Mouse (Mus musculus): ENCODE results near the gene Gcn1l1. TPM values are rescaled to one million over a fixed set of nuclear protein-coding genes. Genes with fewer than 3 reads are reported as not detected.
A peak's percentile ranks its signal among the peaks of the same experiment; 100 is the strongest.
"Not testable (repeated sequence)": the region's sequence is repeated elsewhere in the genome, so short reads cannot be mapped to it uniquely, and the experiment has no call there.

Gcn1l1 gene
- polyA plus RNA-seq (2016; fragmentation: Nextera tagmentation; extraction: Ambion mirVana): 47.8 and 49.8 TPM in 2 replicates

GRCm38 (mm10) chr5:115564737-115565393 is at the start of gene Gcn1l1:
TSS of gene Gcn1l1 (plus strand) at chr5:115565254.
- H3K4me3 ChIP-seq: peak within 1 kb of the TSS; percentile 99
- peak within 1 kb of the TSS; percentile 93 for H3K27ac ChIP-seq
- no peaks in the 10 kb centered on the region for H3K9me3 ChIP-seq
- 6% methylated on average over 55 of the region's 55 CpGs for WGBS
- peak; percentile 90 for DNase-seq (ENCODE audit: low spot score)
- H3K36me3 ChIP-seq: peaks cover 44% of the 10 kb centered on the region
- peaks cover 51% of the 10 kb centered on the region for H3K4me1 ChIP-seq
- no peaks in the 10 kb centered on the region for H3K27me3 ChIP-seq (ENCODE audit: insufficient read depth, poor library complexity, severe bottlenecking)

- Histone ChIP-seq H3K9me3 (no peaks in the 10 kb centered on the region), H3K36me3 (peaks cover 19% of the 10 kb centered on the region), H3K27me3 (ENCODE audit: insufficient read depth, poor library complexity, severe bottlenecking) (no peaks in the 10 kb centered on the region), H3K4me1 (peaks cover 55% of the 10 kb centered on the region), H3K27ac (peak overlapping the region; percentile 85), H3K4me3 (0 out of 2 replicates have a peak overlapping the region, but pooled peaks have one; percentile 9)
- DNase-seq (ENCODE audit: low spot score): no peak
- 68% methylated on average over 32 of the region's 32 CpGs for WGBS
These were observed 48.8 kb upstream of the Gcn1l1 start for GRCm38 (mm10) chr5:115516081-115516907.

DNA sequence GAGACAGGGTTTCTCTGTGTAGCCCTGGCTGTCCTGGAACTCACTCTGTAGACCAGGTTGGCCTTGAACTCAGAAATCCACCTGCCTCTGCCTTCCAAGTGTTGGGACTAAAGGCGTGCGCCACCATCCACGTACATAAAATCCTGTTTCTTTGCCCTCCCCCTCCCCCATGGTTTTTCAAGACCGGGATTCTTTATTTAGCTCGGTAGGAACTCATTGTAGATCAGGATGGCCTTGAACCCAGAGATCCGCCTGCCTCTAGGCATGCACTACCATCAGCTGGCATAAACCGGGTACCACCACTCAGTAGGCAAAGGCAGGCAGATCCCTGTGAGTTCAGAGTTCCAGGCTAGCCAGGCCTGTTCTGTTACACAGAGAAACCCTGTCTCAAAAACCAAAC is 48.1 kb upstream of the Gcn1l1 start:
- Histone ChIP-seq H3K36me3 (peaks cover 19% of the 10 kb centered on the region), H3K9me3 (no peaks in the 10 kb centered on the region), H3K27me3 (ENCODE audit: insufficient read depth, poor library complexity, severe bottlenecking) (no peaks in the 10 kb centered on the region), H3K27ac (no peak overlapping the region; the same call in 1 of the 2 replicates), H3K4me3 (no peak overlapping the region), H3K4me1 (peaks cover 56% of the 10 kb centered on the region)
- WGBS: 84% methylated on average over 7 of the region's 7 CpGs
- DNase-seq (ENCODE audit: low spot score): no peak

DNA sequence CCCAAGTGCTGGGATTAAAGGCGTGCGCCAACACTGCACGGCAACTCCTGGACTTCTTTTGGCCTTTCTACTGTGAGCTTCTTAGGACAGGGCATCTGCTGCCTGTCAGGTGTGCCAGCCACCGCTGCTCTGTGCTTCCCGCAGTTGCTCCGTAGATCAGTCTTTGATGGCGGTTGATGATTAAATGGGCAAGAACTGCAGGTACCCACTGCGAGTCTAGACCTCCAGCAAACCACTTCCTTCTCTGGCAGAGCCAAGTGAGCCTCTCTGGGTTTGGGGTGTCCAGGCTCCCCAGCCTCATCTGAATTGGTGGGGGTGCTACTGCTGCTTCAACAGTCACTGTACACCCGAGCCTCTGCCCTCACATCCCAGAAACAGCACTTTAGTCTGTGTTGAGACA is 47.6 kb upstream of the Gcn1l1 start:
- peaks cover 19% of the 10 kb centered on the region for H3K36me3 ChIP-seq
- H3K4me1 ChIP-seq: peaks cover 60% of the 10 kb centered on the region
- H3K27me3 ChIP-seq (ENCODE audit: insufficient read depth, poor library complexity, severe bottlenecking): no peaks in the 10 kb centered on the region
- no peak overlapping the region for H3K4me3 ChIP-seq
- no peak overlapping the region for H3K27ac ChIP-seq
- H3K9me3 ChIP-seq: no peaks in the 10 kb centered on the region
- WGBS: 93% methylated on average over 9 of the region's 9 CpGs
- DNase-seq (ENCODE audit: low spot score): no peak

- Histone ChIP-seq H3K4me1 (peaks cover 67% of the 10 kb centered on the region), H3K36me3 (peaks cover 16% of the 10 kb centered on the region)
- not testable (repeated sequence) for H3K4me3 ChIP-seq; DNase-seq (ENCODE audit: low spot score); H3K27me3 ChIP-seq (ENCODE audit: insufficient read depth, poor library complexity, severe bottlenecking); H3K27ac ChIP-seq; H3K9me3 ChIP-seq
- 97% methylated on average over 7 of the region's 8 CpGs for WGBS
These were observed 46.8 kb upstream of the Gcn1l1 start for GRCm38 (mm10) chr5:115518214-115518613.

DNA sequence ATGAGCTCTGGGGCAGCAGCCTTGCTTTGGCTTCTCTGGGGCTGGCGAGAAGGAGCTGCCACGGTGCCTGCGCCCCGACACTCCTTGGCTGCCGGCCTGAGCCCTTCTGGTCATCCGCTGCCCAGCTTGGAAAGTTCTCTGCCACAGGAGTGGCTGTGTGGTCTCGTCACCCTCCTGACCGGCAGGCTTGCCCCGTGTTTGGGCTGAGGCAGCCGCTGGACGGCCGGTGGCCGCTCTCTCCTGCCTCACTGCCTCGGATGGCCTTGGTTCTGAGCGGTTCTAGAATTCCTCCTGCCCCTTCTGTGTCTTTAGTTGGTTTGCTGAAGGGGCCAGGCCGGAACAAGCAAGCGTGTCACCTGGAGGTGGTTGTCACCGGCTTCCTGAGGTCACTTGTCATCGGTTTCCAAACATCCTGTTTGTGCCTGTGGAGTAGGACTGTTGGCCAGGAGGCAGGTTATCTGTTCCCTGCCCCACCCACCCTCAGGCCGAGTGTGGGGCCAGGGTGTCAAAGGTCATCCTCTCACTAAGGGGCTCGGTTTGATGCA is 44.7 kb upstream of the Gcn1l1 start:
- peak overlapping the region; percentile 20; the same call in 1 of the 2 replicates for H3K4me3 ChIP-seq
- peak overlapping the region; percentile 77 for H3K27ac ChIP-seq
- WGBS: 41% methylated on average over 21 of the region's 21 CpGs
- no peaks in the 10 kb centered on the region for H3K27me3 ChIP-seq (ENCODE audit: insufficient read depth, poor library complexity, severe bottlenecking)
- DNase-seq (ENCODE audit: low spot score): no peak
- peaks cover 72% of the 10 kb centered on the region for H3K4me1 ChIP-seq
- peaks cover 10% of the 10 kb centered on the region; the same call in 1 of the 2 replicates for H3K36me3 ChIP-seq
- H3K9me3 ChIP-seq: no peaks in the 10 kb centered on the region

- no peak overlapping the region for H3K4me3 ChIP-seq
- no peak for DNase-seq (ENCODE audit: low spot score)
- H3K27me3 ChIP-seq (ENCODE audit: insufficient read depth, poor library complexity, severe bottlenecking): no peaks in the 10 kb centered on the region
- peak overlapping the region; percentile 77 for H3K27ac ChIP-seq
- 69% methylated on average over 20 of the region's 21 CpGs for WGBS
- H3K36me3 ChIP-seq: peaks cover 13% of the 10 kb centered on the region; the same call in 1 of the 2 replicates
- peaks cover 74% of the 10 kb centered on the region for H3K4me1 ChIP-seq
- no peaks in the 10 kb centered on the region for H3K9me3 ChIP-seq
These were observed 43.2 kb upstream of the Gcn1l1 start for GRCm38 (mm10) chr5:115521553-115522461.

- no peak for DNase-seq (ENCODE audit: low spot score)
- Histone ChIP-seq H3K36me3 (peaks cover 11% of the 10 kb centered on the region; the same call in 1 of the 2 replicates), H3K27ac (peak overlapping the region; percentile 77), H3K9me3 (no peaks in the 10 kb centered on the region), H3K27me3 (ENCODE audit: insufficient read depth, poor library complexity, severe bottlenecking) (no peaks in the 10 kb centered on the region), H3K4me3 (no peak overlapping the region), H3K4me1 (peaks cover 79% of the 10 kb centered on the region)
- WGBS: 78% methylated on average over 4 of the region's 4 CpGs
These were observed 42.5 kb upstream of the Gcn1l1 start for GRCm38 (mm10) chr5:115522531-115522930.

DNA sequence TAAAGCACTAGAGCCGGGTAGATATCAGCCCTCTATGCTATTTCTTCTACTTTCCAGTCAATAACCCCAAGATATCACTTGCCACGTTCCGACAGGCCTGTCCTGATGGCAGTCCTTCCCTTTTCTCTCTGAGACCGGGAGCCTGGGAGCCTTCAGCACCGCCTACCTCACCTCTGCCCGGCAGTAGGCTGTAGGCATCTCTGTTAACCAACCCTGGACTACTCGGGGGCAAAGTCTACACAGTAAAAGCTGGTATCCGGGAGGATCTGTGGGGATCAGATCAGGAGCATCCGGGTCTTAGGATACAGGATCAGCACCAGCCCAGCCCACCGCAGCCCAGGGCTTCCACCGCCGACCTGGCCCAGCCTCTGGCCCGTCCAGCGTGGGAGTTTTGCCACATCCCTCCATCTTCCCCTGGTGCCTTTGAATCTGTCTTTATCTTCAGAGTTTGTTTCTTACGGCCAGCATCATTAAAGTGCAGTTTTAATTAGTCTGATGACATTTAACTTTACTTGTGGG is 42.0 kb upstream of the Gcn1l1 start:
- peaks cover 10% of the 10 kb centered on the region; the same call in 1 of the 2 replicates for H3K36me3 ChIP-seq
- H3K27ac ChIP-seq: peak overlapping the region; percentile 77
- H3K4me1 ChIP-seq: peaks cover 83% of the 10 kb centered on the region
- no peaks in the 10 kb centered on the region for H3K27me3 ChIP-seq (ENCODE audit: insufficient read depth, poor library complexity, severe bottlenecking)
- DNase-seq (ENCODE audit: low spot score): no peak
- H3K9me3 ChIP-seq: no peaks in the 10 kb centered on the region
- no peak overlapping the region for H3K4me3 ChIP-seq
- 66% methylated on average over 15 of the region's 15 CpGs for WGBS

DNA sequence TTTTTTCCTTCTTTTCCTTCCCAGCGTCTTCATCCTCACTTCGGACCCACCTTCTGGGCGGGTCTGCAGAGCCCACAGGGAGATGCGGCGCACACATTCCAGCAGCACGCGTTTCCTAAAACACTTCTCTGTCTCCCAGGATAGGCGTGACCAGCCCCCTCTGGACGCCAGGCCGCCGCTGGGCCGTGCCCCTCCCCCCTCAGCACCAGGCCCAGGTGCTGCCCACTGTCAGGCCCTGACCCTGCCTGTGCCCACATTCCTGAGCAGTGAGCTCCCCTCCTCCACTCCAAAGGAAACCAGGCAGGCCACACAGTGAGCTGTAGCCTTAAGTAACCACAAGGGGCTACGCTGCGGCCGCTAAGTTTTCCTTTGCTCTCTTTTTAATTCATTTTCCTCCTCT is 41.1 kb upstream of the Gcn1l1 start:
- Histone ChIP-seq H3K36me3 (peaks cover 7% of the 10 kb centered on the region; the same call in 1 of the 2 replicates), H3K4me3 (peak overlapping the region; percentile 41), H3K4me1 (peaks cover 89% of the 10 kb centered on the region), H3K27me3 (ENCODE audit: insufficient read depth, poor library complexity, severe bottlenecking) (no peaks in the 10 kb centered on the region), H3K27ac (peak overlapping the region; percentile 77), H3K9me3 (no peaks in the 10 kb centered on the region)
- DNase-seq (ENCODE audit: low spot score): no peak
- WGBS: 5% methylated on average over 15 of the region's 15 CpGs

- Histone ChIP-seq H3K4me1 (peaks cover 92% of the 10 kb centered on the region), H3K27me3 (ENCODE audit: insufficient read depth, poor library complexity, severe bottlenecking) (no peaks in the 10 kb centered on the region), H3K9me3 (no peaks in the 10 kb centered on the region), H3K4me3 (peak overlapping the region; percentile 41), H3K36me3 (peaks cover 7% of the 10 kb centered on the region; the same call in 1 of the 2 replicates), H3K27ac (peak overlapping the region; percentile 77)
- DNase-seq (ENCODE audit: low spot score): no peak
- 49% methylated on average over 12 of the region's 12 CpGs for WGBS
These were observed 40.6 kb upstream of the Gcn1l1 start for GRCm38 (mm10) chr5:115524471-115524870.

GRCm38 (mm10) chr5:115525416-115525815 is 39.6 kb upstream of the Gcn1l1 start:
- 89% methylated on average over 4 of the region's 4 CpGs for WGBS
- no peaks in the 10 kb centered on the region for H3K27me3 ChIP-seq (ENCODE audit: insufficient read depth, poor library complexity, severe bottlenecking)
- DNase-seq (ENCODE audit: low spot score): no peak
- H3K27ac ChIP-seq: peak overlapping the region; percentile 77
- H3K9me3 ChIP-seq: no peaks in the 10 kb centered on the region
- H3K4me3 ChIP-seq: no peak overlapping the region
- peaks cover 95% of the 10 kb centered on the region for H3K4me1 ChIP-seq
- peaks cover 7% of the 10 kb centered on the region; the same call in 1 of the 2 replicates for H3K36me3 ChIP-seq

All from heart, embryonic 10.5 days (tissue).